Mouse (Mus musculus) frontal cortex, postnatal 25 days (tissue): ENCODE results near the gene Ptpru.

Experiments used
- DNase-seq, 2 experiments: peaks; one replicate each; pipeline ENCODE4 v3.0.0; 2022; ENCODE audit warnings: low spot score in 2 of 2

The Ptpru gene

DNA sequence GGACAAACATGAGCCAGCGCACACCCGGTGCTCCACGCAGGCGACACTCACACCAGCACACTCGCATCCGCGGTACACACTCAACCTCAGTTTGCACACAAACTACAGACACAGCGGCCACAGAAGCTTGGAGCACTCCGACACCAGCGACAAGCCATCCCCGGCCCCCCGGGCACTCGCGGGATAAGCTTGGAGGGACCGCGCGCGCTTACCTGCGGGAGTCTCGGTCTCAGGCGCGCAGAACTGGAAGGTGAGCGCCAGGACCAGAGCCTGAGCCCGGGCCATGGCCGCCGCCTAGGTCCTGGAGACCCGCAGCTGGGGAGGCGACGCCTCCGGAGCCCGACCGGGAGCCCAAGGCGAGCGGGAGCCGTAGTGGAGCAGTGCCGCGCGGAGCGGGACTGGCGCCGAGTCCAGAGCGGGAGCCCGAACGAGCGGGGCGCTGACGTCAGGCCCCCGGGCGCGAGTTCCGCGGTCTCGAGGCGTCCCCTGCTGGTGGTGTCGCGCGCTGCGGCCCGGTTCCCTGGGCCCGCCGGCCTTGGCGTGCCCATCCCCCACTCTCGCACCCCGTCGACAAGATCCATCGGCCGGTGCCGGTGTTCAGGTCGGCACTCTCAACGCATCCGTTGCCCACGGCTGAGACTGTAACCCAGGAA is at the start of gene Ptpru:
Gene Ptpru, minus strand, starts transcription at position 417 of the 653 bp plus-strand sequence.
- DNase-seq, result peak; percentile 91 to 93

GRCm38 (mm10) chr4:131885376-131885775 is 47.3 kb upstream of the Ptpru start:
- no peak for DNase-seq

GRCm38 (mm10) chr4:131883571-131883970 is 45.5 kb upstream of the Ptpru start:
- no peak for DNase-seq

GRCm38 (mm10) chr4:131881306-131881705 is 43.2 kb upstream of the Ptpru start:
- no peak for DNase-seq

- no peak for DNase-seq
These were observed 41.6 kb upstream of the Ptpru start for GRCm38 (mm10) chr4:131879692-131880091.

DNA sequence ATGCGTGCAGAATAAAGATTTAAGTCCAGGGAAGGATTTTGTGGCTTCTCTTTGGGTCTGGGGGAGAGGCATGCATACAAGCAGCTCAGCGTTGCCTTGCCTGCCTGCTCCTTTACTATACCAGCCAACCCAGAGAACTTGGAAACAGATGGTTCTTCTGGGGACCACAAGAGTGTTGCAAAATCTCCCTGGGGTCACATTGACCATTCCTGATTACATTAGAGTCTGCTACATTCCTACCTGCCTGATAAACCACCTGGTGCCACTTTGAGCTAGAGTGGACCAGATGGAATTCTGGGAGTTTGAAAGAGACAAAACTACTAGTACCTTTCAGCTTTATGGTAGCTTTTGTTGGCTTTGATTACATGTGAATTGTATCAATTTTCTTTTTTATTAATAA is 38.7 kb upstream of the Ptpru start:
- no peak for DNase-seq

DNA sequence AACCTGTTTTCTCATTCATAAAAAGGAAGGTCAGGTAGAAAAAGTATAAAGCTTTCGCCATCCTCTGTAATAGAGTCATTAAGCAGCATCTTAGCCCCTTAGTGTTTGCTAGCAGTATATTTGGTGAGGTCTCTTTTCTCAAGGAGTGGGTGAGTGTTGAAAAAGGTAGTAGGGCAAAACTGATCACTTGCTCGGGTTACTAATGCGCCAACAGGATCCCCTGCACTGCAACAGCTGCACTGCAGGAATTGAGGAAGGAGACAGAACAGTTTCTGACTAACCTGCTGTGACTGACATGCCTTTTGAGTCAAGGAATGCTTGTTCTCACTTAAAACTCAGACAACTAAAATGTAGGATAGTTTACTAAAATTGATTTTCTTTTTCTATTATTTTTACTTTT is 37.2 kb upstream of the Ptpru start:
- no peak for DNase-seq

GRCm38 (mm10) chr4:131874567-131874966 is 36.5 kb upstream of the Ptpru start:
- no peak for DNase-seq

DNA sequence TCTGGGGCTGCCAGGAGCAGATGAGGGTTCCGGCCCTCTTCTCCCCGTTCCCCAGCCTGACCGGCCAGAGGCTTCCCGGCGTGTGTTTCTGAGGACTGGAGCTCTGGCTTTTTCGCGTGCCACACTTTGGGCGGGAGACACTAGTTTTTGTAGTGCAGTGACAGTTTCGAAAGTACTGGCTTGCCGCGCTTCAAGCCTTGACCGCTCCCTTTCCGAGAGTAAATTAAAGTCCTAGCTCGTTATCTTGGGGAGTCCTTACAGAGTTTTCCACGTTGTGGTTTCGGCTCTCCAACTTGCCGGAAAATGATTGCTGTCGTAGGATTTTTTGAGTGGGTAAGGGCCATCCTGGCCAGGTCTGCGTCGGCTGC is 36.1 kb upstream of the Ptpru start:
- DNase-seq, result no peak

DNA sequence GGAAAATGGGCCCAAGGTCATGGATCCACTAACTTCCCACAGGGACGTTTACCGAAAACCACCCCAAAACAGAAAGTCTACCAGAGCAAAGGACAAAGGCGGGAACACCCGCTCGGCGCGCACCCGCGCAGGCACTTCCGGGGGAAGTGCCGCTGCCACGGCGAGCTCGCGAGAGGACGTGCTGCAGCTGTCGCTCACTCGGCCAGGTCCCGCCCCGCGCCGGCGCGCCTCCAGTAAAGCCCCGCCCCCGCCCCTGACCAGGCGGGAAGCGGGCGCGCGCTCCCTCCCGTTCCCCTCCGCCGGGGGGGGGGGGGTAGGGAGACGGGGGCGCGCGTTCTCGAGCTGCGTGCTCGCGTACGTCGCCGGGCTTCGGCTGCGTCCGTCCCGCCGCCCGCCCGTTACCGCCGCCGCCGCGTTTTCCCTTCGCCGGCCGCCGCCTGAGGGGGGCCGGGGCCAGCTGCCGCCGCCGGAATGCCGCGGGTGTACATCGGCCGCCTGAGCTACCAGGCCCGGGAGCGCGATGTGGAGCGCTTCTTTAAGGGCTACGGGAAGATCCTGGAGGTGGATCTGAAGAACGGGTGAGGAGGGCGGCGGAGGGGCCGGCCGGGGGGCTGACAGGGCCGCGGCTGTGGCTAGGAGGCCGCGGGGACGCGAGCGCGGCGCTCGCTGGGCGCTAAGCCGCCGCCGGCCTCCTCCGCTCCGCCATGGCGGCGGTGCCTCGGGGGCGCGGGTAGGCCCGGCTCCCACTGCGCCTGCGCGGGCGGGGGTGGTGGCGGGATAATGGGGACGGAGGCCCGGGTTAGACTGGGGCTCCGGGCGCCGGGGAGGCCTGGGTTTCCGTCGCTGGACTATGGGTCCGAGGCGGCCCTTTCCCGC is 35.4 kb upstream of the Ptpru start, which contains the start of gene Srsf4:
Gene Srsf4, plus strand, starts transcription at position 325 of the 876 bp plus-strand sequence.
- DNase-seq, result peak; percentile 74 to 82

GRCm38 (mm10) chr4:131872672-131873292 is 34.7 kb upstream of the Ptpru start:
- DNase-seq, result no peak

DNA sequence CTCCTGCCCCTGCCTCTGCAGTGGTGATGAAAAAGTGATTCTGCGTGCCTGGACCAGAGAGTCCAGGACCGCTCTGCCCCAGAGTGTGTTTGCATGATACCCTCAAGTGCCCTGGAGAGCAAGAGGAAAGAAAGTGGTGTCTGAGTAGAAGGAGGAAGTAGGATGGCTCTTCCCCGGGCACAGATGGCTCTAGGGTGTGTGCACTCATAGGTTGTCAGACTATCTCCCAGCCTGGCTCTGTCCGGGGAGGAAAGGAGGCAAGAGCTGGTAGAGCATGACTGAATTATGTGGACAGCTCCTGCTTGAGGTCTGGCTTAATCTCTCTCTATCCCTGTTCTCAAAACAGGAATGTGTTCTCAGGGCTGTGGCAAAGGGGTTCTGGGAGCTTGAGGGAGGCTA is 23.3 kb upstream of the Ptpru start:
- DNase-seq, result no peak

DNA sequence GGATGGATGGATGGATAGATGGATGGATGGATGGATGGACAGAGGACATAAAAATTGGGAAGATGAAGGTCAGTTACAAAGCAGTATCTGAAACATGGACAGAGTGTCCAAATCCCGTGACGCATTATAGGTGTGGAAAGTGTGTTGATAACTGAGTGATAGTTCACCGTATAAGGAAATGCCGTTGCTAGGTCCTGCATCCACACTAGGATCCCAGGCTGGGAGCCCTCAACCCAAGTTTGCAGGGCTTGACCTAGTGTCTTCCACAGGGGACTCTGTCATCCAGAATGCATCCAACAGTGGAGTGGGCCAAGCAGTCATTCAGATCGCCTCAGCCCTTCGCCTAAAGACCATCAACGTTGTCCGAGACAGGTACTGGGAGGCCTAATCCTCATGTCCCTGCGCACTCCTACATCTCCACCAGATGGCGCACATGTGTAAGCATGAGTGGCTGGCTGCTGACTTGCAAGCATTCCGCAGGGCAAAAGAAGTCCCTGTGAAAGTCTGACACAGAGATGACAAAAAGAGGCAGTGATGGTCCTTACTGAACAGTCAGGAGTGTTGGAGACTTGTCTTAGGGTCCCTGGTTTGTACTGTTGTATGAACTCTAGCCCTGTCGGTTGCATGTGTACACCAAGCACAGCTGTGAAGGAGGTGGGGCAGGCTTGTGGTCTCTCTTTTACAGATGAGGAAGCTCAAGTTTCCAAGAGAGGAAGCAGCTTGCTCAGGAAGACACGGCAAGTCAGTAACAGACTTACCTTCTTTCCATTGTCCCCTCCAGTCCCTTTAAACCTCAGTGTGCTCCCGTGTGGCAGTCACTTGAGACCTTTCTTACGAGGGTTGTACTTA is 22.6 kb upstream of the Ptpru start:
- peak; percentile 71 to 78 for DNase-seq

GRCm38 (mm10) chr4:131854950-131855349 is 16.9 kb upstream of the Ptpru start:
- DNase-seq, result no peak

DNA sequence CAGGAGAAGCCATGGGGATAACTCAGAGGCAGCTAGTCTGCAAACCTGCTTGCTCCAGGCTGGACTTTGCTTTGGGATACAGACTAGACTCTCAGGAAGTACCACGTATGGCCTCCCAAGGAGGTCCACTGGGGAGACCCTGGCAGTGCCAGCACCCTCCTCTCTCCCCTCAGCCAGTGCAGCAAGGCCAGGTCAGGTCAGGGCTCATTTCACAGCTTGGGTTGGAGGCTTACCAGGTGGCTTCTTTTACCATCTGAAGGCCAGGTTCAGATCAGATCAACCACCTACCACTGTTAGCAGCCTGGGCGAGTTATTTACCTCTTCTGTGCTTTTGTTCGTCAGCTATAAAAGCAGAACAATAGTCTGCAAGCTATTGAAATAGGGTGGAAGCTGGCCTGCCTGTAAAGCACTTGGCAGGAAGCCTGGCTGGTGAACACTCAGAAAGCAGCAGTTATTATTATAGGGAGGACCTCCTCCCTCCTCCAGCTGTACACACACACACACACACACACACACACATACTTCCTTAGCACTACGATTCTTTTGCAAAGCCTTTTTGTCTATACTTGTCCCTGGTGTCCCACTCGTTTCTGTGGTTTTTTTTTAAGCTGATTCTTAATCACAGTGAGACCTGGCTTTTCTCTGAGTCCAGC is 12.0 kb upstream of the Ptpru start:
- DNase-seq, result peak in 1 of 2 experiments; percentile 23

GRCm38 (mm10) chr4:131848082-131848481 is 10.0 kb upstream of the Ptpru start:
- no peak for DNase-seq

DNA sequence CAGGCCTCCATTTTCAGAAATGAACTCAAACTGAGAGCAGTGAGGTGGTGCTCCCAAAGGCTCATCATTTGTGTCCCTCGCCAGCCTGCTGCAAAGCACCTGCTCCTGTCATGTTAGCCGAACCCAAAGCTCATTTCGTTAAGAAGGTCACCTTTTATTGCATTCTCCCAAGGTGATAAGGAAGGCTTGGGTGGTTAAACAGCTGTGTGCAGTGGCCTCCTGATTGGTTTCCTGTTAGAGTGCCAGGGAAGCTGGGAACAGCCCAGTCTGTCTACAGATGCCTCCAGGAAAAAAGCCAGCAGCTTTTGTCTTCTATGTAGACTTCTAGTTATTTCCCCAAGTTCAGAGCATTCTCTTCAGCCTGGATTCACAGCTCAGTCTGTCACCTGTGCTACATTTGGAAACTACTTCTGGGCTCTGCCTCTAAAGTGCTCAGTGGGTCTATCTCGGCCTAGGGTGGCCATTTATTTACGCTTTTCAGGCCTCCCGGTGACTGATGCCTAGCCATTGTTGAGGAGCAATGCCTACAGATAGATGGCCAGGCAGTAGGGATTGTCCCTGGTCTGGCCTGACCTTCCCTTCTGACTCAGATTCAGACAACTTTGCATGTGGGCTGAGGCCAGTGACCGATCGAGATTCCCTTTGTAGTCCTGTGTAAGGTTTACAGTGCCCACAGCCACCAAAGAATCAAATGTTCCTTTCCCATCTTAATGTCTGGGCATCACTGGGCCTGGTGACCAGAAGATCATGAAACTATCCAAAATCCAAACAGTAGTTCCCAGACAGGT is 8.1 kb upstream of the Ptpru start:
- no peak for DNase-seq

DNA sequence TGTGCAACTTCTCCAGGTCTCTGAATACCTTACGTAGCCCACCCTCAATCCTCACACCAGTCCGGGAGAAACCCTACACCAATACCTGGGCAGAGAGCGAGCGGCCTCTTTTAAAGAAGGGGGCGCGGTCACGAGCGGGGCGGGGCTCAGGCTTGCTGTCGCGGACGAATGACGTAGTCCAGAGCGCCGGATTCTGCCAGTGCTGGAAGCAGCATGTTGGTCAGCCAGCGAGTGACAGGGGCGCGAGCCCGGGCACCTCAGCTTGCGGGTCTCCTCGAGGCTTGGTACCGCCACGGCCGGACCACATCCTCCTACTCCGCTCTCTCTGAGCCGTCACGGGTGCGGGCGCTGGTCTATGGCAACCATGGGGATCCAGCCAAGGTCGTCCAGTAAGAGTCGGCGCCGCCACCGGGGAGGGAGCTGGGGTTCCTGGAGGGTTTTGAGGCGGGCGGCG is 5.2 kb upstream of the Ptpru start, which contains the start of gene Mecr:
Gene Mecr, plus strand, starts transcription at position 181 of the 454 bp plus-strand sequence.
- DNase-seq, result peak; percentile 88 to 92

GRCm38 (mm10) chr4:131836891-131837491 is 1.1 kb downstream of the Ptpru start:
- DNase-seq, result no peak
